Mouse (Mus musculus) c-Kit-positive CD71-negative TER-119-negative erythroid progenitor cells, embryonic 14.5 days (primary cell): ENCODE measurements at regions not wholly inside any gene's neighbourhood (a gene's known extent, or its start where the extent isn't known, plus 50 kb on each side); places are given as distances from the start of the nearest gene placed in this dataset.
A peak's percentile ranks its signal among the peaks of the same experiment; 100 is the strongest.

Experiments used
- DNase-seq: peaks from one replicate; pipeline ENCODE4 v3.0.0-alpha.2; 2013; ENCODE audit warnings: low read depth

DNA sequence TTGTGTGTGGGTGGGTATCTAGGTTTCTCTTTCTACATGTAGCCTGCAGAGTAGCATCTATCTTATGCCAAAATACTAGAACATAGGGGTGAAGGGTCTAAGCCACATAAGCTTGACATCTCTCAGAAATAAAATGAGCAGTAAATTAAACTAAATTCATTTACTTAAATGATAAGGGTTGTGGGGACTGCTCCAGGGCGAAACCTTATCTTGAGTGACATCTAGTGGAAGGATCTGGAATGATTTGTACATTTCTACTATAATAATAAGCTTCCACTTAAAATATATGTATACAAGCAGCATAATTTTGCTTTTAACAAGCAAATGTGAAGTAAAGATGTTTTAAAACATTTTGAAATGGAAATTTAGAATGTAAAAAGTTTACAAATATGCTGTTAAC, 271.4 kb downstream of the Vgll3 start:
- no peak for DNase-seq

DNA sequence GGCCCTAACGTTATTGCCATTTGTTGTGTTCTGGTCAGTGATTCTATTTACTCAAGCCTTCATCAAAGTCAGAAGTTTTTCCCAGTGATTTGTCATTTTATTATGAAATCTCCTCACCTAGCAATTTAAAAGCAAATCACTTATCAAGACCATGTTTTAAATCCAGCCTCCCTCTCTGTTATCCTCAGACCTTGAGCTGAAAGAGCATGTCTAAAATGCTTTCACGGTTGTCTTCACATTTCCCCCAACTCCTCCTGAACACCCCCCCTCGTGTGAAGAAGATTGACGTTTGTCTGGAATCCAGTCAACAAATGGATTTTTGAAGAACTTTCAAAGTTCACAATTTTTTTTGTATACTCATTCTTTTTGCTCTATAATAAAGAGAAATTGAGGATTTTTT, 277.7 kb downstream of the Vgll3 start:
- no peak for DNase-seq

DNA sequence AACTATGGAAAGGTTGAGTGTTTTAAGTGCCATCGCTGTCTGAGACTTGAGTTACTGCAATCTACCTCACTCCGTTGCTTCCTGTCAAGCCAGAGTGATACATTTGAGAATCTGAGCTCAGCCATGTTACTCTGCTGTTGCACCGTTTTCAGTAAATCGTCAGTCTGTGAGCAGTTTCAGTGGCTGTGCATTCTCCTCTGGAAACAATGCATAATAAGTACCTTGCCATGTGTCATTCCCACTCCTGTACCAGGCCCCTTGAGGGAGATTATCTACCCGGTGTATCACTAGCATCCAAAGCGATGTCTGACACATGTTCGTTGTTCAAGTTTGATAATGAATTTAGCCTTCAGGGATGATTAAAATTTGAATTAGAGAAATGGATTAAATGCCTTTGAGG, 280.6 kb downstream of the Vgll3 start:
- no peak for DNase-seq

DNA sequence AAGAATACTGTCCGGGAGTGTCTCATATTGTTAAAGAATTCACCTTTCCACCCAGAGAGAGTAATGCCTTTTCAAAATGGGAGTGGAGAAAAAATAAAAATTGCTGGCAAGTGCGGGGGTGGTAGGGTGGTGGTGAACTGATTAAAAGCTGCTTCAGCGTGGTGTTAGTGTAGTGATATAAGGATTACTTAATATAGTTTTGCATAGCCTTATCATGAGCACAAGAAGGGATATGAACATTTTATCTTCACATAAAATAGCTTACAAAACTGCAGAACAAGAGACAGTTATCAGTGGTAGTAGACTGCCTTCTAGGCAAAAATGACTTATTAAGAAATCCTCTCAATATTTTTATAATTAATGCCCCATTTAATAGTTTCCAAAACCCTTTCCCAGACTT, 302.9 kb downstream of the Vgll3 start:
- DNase-seq, result no peak

DNA sequence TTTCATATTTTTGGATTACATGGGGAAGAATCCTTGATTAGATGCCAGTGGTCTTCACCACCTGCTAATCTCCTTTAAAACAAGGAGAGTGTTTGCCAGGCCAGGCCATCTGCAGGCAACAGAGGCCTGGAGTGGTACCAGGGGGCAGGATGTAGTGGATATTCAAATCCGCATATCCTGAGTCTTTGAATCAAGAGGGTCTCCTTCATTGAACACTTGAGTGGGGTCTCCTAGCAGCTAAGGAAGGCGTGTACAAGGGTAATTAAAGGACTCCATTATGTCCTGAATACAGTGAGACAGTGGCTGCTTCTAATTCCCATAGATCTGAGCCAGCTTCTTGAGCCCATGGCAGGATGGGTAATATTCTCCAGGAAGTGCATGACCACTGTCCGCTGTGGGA, 322.7 kb downstream of the Vgll3 start:
- DNase-seq, result no peak

- no peak for DNase-seq
These were observed 329.7 kb downstream of the Vgll3 start for GRCm38 (mm10) chr16:66144765-66145164.

DNA sequence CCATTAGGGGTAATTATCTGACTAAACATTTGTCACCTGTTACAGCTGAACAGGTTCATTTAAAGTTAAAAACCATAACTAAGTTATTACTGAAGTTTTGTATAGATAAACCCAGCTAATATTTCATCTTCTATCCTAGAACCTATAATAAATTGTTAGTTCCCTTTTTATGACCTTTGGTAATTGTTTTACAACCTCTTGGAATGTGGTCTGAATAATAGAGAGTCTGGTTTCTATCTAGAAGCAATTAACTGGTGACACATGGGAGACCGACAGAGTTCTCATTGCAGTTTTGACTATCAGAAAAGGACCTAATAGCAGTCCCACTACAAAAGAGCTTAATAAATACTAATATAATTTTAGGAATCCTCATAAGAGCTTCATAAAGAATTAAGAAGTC, 330.2 kb downstream of the Vgll3 start:
- no peak for DNase-seq

DNA sequence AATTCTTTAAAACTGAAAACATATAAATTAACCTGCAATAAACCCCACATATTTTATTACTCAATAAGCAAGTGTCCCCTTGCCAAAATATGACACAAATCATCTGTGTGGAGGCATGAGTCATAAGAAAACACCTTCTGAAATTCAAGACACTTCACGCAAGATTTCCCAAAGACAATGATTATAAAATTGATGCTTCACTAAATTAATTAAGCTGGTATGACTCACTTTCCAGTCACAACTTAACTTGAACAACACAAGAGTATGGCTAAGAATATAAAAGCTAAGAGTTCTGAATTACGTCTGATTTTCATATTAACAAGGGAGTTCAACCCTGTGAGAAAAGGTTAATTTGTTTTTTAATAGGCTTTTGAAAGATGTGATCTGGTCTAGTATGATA, 353.2 kb downstream of the Vgll3 start:
- no peak for DNase-seq

GRCm38 (mm10) chr16:66190801-66191200, 375.7 kb downstream of the Vgll3 start:
- DNase-seq, result peak; percentile 2

DNA sequence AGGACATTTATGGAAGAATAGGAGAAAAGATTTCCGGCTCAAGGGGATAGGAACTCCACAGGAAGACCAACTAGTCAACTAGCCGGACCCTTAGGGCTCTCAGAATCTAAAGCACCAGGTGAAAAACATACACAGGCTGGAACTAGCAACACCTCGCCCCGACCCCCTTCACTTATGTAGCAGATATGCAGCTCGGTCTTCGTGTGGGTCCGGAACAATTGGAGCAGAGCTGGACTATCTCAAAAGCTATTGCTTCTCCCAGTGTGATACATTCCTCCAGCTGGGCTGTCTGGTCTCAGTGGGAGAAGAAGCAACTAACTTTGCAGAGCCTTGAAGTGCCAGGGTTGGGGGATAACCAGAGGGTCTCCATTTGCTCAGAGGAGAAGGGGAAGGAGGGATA, 386.3 kb downstream of the Vgll3 start:
- DNase-seq, result no peak
